Mouse (Mus musculus) testis, adult 2 months (tissue): ENCODE data around the gene Cd69.

Experiments used
- CTCF ChIP-seq: fragments of 200-500 bp; IDR thresholded peaks from 2 replicates; pipeline ENCODE4 v1.5.1; 2012; ENCODE audit warnings: low read depth, mild to moderate bottlenecking, inconsistent platforms, low read length, moderate library complexity; ENCODE audit not compliant: control insufficient read depth, insufficient read depth, insufficient replicate concordance
- POLR2A ChIP-seq: fragments of 200-500 bp; IDR thresholded peaks from 2 replicates; pipeline ENCODE4 v1.6.1; 2012; ENCODE audit warnings: low read depth, mild to moderate bottlenecking, inconsistent platforms, low read length, moderate library complexity; ENCODE audit not compliant: control insufficient read depth

DNA sequence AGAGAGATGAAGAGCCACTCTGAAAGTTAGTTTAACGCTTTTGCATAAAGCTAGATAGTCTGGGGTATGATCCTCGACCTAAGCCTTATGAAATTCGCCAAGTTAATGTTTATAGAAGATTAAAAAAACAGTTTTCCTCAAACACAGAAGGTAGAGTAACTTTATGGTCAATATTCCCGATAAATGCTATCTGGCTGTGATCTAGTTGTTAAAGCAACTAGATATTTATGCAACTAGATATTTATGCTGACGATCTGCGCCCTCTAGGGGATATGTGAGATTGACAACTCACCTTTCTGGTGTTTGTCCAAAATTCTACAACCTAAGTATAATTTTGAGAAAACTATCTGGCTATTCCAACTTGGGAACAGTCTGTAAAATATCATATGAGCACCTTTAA is 33.3 kb downstream of the Cd69 start:
- no peak for TF ChIP-seq POLR2A
- TF ChIP-seq CTCF = no peak
